Mouse (Mus musculus): ENCODE measurements around the gene Gm20431.

Gene Gm20431

GRCm38 (mm10) chr2:167691871-167692661, 30.8 kb upstream of the Gm20431 start:
- TF ChIP-seq GATA4 (IDR thresholded peaks at IDR 0.05; ENCODE audit: insufficient replicate concordance, low read length) = peak; percentile 92; the same call in 1 of the 2 replicates

GRCm38 (mm10) chr2:167691410-167691809, 30.1 kb upstream of the Gm20431 start:
- TF ChIP-seq GATA4 (IDR thresholded peaks at IDR 0.05; ENCODE audit: insufficient replicate concordance, low read length) = no peak

- TF ChIP-seq GATA4 (IDR thresholded peaks at IDR 0.05; ENCODE audit: insufficient replicate concordance, low read length) = no peak
Observed at GRCm38 (mm10) chr2:167690962-167691311, 29.6 kb upstream of the Gm20431 start.

GRCm38 (mm10) chr2:167690219-167690961, 29.1 kb upstream of the Gm20431 start:
- no peak for TF ChIP-seq GATA4 (IDR thresholded peaks at IDR 0.05; ENCODE audit: insufficient replicate concordance, low read length)

GRCm38 (mm10) chr2:167689501-167690218, 28.4 kb upstream of the Gm20431 start, which contains the start of gene Tmem189:
Gene Tmem189 (minus strand): TSS chr2:167689822.
- TF ChIP-seq GATA4 (IDR thresholded peaks at IDR 0.05; ENCODE audit: insufficient replicate concordance, low read length) = no peak

GRCm38 (mm10) chr2:167688498-167689451, 27.5 kb upstream of the Gm20431 start, which contains the start of gene Cebpb:
Gene Cebpb (plus strand): TSS chr2:167688915.
- no peak for TF ChIP-seq GATA4 (IDR thresholded peaks at IDR 0.05; ENCODE audit: insufficient replicate concordance, low read length)

- no peak for TF ChIP-seq GATA4 (IDR thresholded peaks at IDR 0.05; ENCODE audit: insufficient replicate concordance, low read length)
Observed at GRCm38 (mm10) chr2:167688126-167688497, 26.8 kb upstream of the Gm20431 start.

- TF ChIP-seq GATA4 (IDR thresholded peaks at IDR 0.05; ENCODE audit: insufficient replicate concordance, low read length) = peak; percentile 99
Observed at GRCm38 (mm10) chr2:167687651-167688101, 26.4 kb upstream of the Gm20431 start.

- TF ChIP-seq GATA4 (IDR thresholded peaks at IDR 0.05; ENCODE audit: insufficient replicate concordance, low read length) = no peak
Observed at GRCm38 (mm10) chr2:167687250-167687586, 25.9 kb upstream of the Gm20431 start.

GRCm38 (mm10) chr2:167686382-167687249, 25.3 kb upstream of the Gm20431 start:
- no peak for TF ChIP-seq GATA4 (IDR thresholded peaks at IDR 0.05; ENCODE audit: insufficient replicate concordance, low read length)

- TF ChIP-seq GATA4 (IDR thresholded peaks at IDR 0.05; ENCODE audit: insufficient replicate concordance, low read length) = no peak
Observed at GRCm38 (mm10) chr2:167685865-167686264, 24.6 kb upstream of the Gm20431 start.

GRCm38 (mm10) chr2:167685137-167685536, 23.8 kb upstream of the Gm20431 start:
- no peak for TF ChIP-seq GATA4 (IDR thresholded peaks at IDR 0.05; ENCODE audit: insufficient replicate concordance, low read length)

- no peak for TF ChIP-seq GATA4 (IDR thresholded peaks at IDR 0.05; ENCODE audit: insufficient replicate concordance, low read length)
Observed at GRCm38 (mm10) chr2:167683721-167684120, 22.4 kb upstream of the Gm20431 start.

- TF ChIP-seq GATA4 (IDR thresholded peaks at IDR 0.05; ENCODE audit: insufficient replicate concordance, low read length) = no peak
Observed at GRCm38 (mm10) chr2:167680657-167681056, 19.4 kb upstream of the Gm20431 start.

Data from liver, adult (tissue).